Mouse (Mus musculus) pancreas, adult 10 weeks (tissue): ENCODE data around the gene Rbm24. TPM values are rescaled to one million over a fixed set of nuclear protein-coding genes. Genes with fewer than 3 reads are reported as not detected.

Source experiments
- polyA plus RNA-seq: library from polyadenylated mRNA; stranded (reverse); fragments of 350-450 nt; fragmentation: Illumina TruSeq; extraction: RNeasy Lipid Tissue Mini Kit (QIAGEN cat#74804); gene quantifications from one replicate; pipeline ENCODE4 v1.2.3, GENCODE M21; 2015; ENCODE audit warnings: low read depth, low replicate concordance; ENCODE audit not compliant: insufficient read depth

Gene Rbm24
- 0.42 TPM for polyA plus RNA-seq

GRCm38 (mm10) chr13:46418141-46418601 is at the start of gene Rbm24:
Rbm24 (plus strand) TSS chr13:46418434.

Other genes with a start within 250 kb of the Rbm24 start
- not detected for gene Stmnd1, start 144.7 kb upstream of the Rbm24 start, polyA plus RNA-seq
- 0.55 TPM for gene Cap2, start 83.4 kb downstream of the Rbm24 start, polyA plus RNA-seq